Mouse (Mus musculus): ENCODE results near the gene Slc1a5. TPM values are rescaled to one million over a fixed set of nuclear protein-coding genes. Genes with fewer than 3 reads are reported as not detected.

The Slc1a5 gene
- total RNA-seq, 2 experiments from 2014 or later: 28.4 to 28.7 TPM

GRCm38 (mm10) chr7:16819794-16820193 lies 38.7 kb downstream of the Slc1a5 start:
- DNase-seq: no peak

DNA sequence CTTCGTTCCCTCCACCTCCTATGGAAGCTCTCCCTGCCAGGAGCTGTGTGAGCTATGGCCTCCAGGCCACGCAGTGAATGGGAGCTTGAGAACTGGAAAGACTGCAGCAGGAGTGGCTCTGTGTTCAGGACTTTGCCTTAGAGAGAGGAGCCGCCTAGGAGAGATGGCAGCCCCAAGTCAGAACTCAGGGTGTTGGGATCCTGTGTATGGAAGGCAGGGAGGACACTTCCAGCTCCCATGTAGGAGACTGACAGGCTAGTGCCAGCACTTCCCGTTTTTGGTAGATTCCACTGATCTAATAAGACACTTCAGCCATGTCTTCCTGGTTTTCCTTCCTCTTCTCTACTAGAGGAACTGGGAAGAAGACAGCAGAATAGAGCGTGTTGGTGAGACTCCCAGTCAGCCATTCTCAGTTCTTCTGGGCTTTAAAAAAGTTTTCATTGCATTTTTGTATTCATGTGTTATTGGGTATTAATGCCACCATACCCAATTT lies 39.2 kb downstream of the Slc1a5 start:
- no peak for DNase-seq

GRCm38 (mm10) chr7:16821091-16821490 lies 40.0 kb downstream of the Slc1a5 start:
- DNase-seq: no peak

DNA sequence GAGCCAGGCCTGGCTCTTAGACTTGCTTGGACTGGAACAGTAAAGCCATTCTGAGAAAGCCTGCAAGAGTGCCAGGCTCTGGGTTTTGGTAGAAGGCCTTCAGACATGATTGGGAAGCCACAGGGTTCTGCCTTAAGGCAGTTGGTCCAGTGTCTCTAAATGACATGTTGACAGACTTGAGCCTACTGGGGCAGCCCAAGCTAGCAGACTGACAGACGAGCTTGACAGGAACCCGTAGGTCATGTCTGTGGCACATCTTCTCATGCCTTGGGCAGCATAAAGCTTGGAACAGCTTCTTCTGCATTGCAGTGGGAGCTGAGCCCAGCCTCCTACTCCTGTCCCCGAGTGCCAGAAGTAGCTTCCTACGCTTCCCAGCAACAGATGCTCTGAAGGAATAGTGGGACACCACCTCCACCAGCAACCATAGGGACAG lies 40.5 kb downstream of the Slc1a5 start:
- DNase-seq: no peak

DNA sequence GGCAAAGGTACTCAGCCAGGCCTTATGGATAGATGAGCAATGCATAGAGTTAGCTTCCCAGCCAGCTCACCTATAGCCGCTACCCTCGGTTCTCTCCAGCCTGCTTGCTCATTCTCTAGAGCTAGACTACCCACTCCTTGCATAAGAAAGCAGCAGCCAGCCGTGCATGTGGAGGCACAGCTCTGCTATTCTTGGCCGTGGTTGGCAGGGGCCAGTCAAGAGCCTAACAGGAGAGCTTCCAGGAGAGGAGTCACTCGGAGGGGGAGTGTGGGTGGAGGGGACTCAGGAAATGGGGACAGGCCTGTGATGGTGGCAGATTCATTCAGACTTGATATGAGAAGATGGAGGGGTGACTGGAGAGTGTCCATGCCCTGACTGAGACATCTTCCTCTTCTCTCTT lies 42.6 kb downstream of the Slc1a5 start:
- DNase-seq: peak; percentile 57

DNA sequence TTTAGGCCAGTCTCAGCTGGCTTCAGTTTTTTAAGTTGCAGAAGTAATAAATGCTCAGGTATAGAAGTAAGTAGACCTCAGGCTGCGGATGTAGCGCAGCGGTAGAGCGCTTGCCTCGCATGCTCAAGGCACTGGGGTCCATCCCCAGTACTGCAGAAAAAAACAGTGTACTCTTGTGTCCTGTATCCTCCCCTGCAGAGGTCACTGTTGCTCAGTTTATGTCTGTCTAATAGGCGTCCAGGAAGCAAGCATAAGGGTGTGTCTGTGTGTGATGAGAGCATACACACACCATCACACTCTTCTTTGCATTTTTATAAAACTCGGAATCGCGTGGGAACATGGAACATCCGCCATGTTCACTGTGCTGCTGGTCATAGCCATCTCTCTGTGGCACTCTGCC lies 44.6 kb downstream of the Slc1a5 start:
- DNase-seq: peak; percentile 51

GRCm38 (mm10) chr7:16826571-16826970 lies 45.4 kb downstream of the Slc1a5 start:
- no peak for DNase-seq

- no peak for DNase-seq
These were observed 46.1 kb downstream of the Slc1a5 start for GRCm38 (mm10) chr7:16827274-16827673.

DNA sequence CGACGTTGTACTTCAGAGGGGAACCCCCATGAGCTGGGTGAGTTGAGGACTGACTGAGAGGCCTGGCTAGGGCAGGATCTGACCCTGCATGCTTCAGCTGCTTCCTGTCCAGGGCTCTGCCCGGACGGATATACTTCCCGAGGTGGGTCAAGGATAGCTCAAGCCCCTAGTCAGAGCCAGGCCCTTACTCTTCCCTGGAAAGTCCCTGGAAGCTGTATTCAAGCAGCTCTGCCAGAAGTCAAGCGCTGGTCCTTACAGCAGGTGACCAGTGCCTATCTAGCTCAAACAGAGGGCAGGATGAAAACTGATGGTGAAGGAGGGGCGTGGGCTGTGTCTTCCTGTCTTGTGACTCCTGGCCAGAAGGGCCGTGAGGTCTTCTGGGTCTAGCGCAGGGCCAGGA lies 49.3 kb downstream of the Slc1a5 start:
- DNase-seq: no peak

- DNase-seq: no peak
These were observed 57.0 kb downstream of the Slc1a5 start for GRCm38 (mm10) chr7:16837916-16838803.

DNA sequence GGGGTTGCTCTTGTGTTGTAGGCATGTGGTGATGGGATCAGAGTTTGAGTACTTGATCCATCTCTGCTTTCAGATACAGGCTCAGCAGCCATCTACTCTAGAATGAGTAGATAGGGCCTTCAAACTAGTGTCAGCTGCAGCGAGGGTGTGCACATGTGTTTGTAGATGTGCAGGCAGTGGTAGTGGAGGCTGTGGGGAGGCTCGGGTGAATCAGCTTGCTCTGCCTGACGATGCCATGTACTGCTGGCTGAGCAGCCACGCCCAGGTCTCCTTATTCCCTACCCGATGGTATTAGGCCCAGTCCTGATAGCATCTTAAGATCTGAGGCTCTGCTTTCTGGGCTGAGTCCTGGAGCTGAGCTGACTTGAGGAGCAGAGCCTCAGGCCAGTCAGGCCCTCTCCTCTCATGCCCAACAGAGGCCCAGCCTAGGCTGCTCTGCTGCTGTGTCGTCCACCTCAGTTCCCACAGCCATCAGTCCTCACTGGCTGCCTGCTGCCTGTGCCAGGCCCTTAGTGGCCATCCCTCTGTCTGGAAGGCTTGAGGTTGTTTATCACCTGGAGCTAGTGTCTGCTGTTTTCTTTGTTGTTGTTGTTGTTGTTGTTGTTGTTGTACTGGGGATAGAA lies 57.8 kb downstream of the Slc1a5 start:
- DNase-seq: no peak

GRCm38 (mm10) chr7:16839427-16840108 lies 58.4 kb downstream of the Slc1a5 start:
- DNase-seq: no peak

DNA sequence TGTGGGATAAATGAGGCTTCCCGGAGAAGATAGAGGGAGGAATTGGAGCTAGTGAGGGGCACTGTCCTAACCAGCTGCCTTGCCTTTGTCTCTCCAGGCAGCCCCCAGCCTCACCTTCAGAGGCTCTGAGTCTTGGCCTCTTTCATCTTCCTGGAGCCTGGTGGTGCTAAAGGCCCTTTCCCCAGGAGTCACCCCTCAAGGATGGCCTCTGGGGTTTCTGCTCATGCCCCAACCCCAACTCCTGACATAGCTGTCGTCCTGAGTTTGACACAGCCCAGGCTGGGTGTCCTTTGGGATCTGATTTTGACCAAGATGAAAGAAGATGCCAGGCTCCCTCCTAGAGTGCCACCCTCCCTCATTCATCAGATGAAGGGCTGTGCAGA lies 59.0 kb downstream of the Slc1a5 start:
- DNase-seq: no peak

DNA sequence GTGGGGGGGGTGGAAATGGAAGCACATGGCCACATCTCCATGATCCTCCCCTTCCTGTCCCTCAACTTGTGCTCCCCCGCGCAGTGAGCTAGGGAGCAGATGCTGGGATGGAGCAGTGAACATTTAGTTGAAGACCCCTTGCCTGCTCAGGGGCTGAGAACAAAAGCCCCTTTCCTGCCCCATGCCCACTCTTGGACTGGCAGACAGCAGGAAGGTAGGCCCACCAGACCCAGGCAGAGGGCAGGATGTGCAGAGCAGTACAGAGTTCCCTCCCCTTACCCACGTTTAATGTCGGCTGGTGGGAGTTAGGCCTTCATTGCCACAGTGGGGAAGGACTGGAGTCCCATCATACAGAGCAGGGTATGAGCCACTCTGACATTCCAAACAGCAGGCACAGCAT lies 59.9 kb downstream of the Slc1a5 start:
- DNase-seq: no peak

DNA sequence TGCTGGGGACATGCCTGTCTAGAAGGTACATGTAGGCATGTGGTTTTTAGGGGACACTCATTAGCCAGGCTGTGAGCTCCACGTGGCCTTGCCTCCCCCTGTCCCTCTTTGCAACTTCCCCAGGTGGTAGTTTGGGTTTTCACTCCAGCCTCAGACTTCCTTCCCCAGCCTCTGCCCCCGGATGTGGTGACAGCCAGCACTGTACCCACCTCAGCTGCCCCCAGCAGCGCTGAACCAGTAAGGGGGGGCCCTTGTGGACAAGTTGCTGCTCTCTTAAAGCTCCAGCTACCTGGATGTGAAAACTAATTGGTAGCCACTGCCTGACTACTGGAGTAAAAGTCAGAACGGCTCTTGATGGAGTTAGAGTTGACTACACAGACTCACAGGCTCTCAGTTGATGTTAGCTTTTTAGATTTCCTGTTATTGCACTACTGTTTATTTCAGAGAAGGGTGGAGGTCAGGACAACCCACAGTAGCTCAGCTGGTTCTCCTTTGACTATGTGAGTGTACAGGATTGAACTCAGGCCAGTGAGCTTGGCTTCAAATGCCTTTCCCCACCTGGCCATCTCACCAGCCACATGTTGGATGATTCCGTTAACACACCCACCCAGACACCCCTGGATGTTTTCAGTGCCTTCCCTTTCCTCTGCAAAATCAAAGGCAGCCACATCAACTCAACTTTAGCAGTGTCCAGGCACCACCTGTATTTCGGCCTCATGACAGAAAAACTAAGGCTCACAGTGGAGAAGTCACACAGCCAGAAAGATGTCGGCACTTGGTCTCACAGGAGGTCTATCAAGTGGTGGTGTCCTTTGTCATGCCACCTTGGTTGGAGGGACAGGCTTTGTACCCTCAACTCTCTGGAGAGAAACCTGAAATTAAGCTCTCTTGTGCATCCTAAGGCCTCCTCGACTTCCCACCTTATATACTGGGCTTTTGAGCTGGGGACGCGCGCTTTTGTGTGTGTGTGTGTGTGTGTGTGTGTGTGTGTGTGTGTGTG lies 60.7 kb downstream of the Slc1a5 start:
- DNase-seq: no peak

GRCm38 (mm10) chr7:16842645-16843063 lies 61.5 kb downstream of the Slc1a5 start, which contains the start of gene Prkd2:
Prkd2 (plus strand) TSS chr7:16842902.
- peak; percentile 95 for DNase-seq

GRCm38 (mm10) chr7:16843441-16844171 lies 62.5 kb downstream of the Slc1a5 start:
- no peak for DNase-seq

DNA sequence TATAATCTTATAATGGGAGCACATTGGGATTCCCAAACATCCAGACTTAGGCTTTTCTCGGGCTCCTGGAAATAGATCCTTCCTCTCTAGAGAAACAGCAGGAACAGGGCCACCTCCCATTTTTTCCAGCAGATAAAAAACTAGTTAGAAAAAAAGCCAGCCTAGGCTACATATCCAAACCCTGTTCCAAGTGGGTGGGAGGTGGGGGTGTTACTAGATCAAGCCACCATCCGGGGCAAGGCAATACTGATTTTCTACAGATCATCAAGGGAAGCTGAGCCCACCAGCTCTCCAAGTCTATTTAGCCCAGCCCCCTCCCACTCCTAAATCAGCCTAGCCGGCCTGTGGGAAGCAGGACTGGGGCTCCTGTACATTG lies 63.5 kb downstream of the Slc1a5 start:
- DNase-seq: peak; percentile 29

DNA sequence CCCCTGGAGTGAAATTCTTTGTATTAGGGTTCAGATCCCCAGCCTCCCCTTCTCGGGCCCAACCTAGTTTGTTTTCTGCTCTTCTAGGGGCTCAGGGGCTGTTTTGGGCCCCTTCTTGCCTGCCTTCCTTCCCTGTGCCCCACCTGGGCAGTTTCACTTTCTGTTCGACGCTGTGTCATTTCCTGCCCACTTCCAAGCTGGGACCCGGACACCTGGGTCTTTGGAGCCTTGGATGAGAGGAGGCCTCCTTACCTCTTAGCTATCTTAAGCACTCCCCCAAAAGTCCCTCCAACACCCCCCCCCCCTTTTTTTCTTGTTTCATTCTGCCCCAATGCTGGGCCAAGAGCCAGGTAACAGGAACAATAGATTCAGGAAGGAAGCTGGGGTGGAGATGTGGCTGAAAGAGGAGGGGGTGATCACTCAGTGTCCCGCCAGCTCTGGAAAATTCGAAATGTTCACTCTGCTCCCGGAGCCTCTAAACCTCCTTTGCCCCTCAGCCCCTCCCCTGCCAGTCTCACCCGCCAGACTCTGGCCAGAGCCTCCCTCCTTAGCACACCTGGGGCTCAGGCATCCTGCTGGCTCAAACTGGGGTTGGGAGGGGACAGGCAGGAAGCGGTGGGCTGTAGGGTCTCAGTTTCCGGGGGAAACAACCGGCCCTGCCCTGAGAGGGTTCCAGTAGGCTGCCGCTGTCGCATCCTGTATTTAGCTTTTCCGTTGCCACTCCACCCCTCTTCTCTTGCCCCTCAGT lies 64.1 kb downstream of the Slc1a5 start:
- peak; percentile 55 for DNase-seq

DNA sequence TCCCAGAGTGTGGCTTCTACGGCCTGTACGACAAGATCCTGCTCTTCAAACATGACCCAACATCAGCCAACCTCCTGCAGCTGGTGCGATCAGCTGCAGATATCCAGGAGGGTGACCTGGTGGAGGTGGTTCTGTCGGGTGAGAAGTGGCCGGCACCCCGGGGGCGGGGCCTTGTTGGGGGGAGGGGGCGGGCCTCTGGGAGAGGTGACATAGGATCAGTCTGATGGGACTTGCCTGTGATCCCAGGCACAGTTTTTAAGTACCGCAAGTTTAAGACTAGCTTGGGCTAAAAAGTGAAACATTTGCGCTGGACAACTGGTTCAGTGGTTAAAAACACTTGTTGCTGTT lies 64.7 kb downstream of the Slc1a5 start:
- DNase-seq: no peak
